Mouse (Mus musculus) liver, embryonic 16.5 days (tissue): Measurements from ENCODE around the gene Dnajc12. TPM values are rescaled to one million over a fixed set of nuclear protein-coding genes. Genes with fewer than 3 reads are reported as not detected.
"Not testable (repeated sequence)": the region's sequence is repeated elsewhere in the genome, so short reads cannot be mapped to it uniquely, and the experiment has no call there.

Experiments
- ATAC-seq: fragments of 200-750 bp; cut with Nextera tagmentation; 2 replicates; pipeline ENCODE4 v1.8.0; 2017; ENCODE audit warnings: low read depth, mild to moderate bottlenecking, moderate number of reproducible peaks, moderate library complexity
- H3K27ac ChIP-seq: fragments of 300-500 bp; sonication (generic); 2 replicates; pipeline ENCODE4 v1.5.1; 2014; ENCODE audit warnings: mild to moderate bottlenecking, low read length
- H3K27me3 ChIP-seq: fragments of 300-500 bp; sonication (generic); 2 replicates; pipeline ENCODE4 v1.6.1; 2014; ENCODE audit warnings: low read depth, low read length, mixed read lengths; ENCODE audit not compliant: control insufficient read depth, insufficient read depth
- H3K36me3 ChIP-seq: fragments of 300-500 bp; sonication (generic); 2 replicates; pipeline ENCODE4 v1.6.1; 2014; ENCODE audit warnings: mild to moderate bottlenecking; ENCODE audit not compliant: control insufficient read depth, insufficient read depth
- H3K4me1 ChIP-seq: fragments of 300-500 bp; sonication (generic); 2 replicates; pipeline ENCODE4 v1.6.1; 2014; ENCODE audit warnings: low read depth, low read length, mixed read lengths; ENCODE audit not compliant: control insufficient read depth
- H3K4me2 ChIP-seq: fragments of 300-500 bp; sonication (generic); 2 replicates; pipeline ENCODE4 v1.6.1; 2014; ENCODE audit warnings: low read depth, low read length, mixed read lengths
- H3K4me3 ChIP-seq: fragments of 300-500 bp; sonication (generic); 2 replicates; pipeline ENCODE4 v1.5.1; 2014; ENCODE audit warnings: low read depth, mild to moderate bottlenecking, low read length
- H3K9ac ChIP-seq: fragments of 300-500 bp; sonication (generic); 2 replicates; pipeline ENCODE4 v1.6.1; 2014; ENCODE audit warnings: low read depth, low read length
- H3K9me3 ChIP-seq: fragments of 300-500 bp; sonication (generic); replicated peaks from 2 replicates; pipeline ENCODE4 v1.6.1; 2016; ENCODE audit warnings: low read length; ENCODE audit not compliant: control insufficient read depth
- WGBS: fragments of 180-500 bp; shearing (Covaris S2); extraction: QIAGEN DNeasy Blood & Tissue Kit; methylation state at CpG from one replicate; pipeline ENCODE4 v1.1.7; 2014; ENCODE audit not compliant: insufficient replicate concordance; 5-methylcytosine and 5-hydroxymethylcytosine counted together
- polyA plus RNA-seq: library from polyadenylated mRNA; unstranded; fragments of >200 nt; fragmentation: Nextera tagmentation; extraction: Ambion mirVana; gene quantifications from 2 replicates; pipeline ENCODE4 v1.2.1, GENCODE M21; 2015

The Dnajc12 gene
- polyA plus RNA-seq, 1 experiment from 2014 or later = 17.0 TPM

- no peak for ATAC-seq
- H3K27ac ChIP-seq = no peak overlapping the region
- no peak overlapping the region for H3K9ac ChIP-seq
- H3K4me3 ChIP-seq = no peak overlapping the region
- no peaks in the 10 kb centered on the region for H3K27me3 ChIP-seq
- H3K4me1 ChIP-seq = no peaks in the 10 kb centered on the region
- WGBS = 47% methylated on average over 2 of the region's 2 CpGs
- peaks cover 5% of the 10 kb centered on the region for H3K36me3 ChIP-seq
- no peaks in the 10 kb centered on the region for H3K9me3 ChIP-seq
- no peak overlapping the region for H3K4me2 ChIP-seq
Observed at GRCm38 (mm10) chr10:63403636-63404035, 21.4 kb downstream of the Dnajc12 start.

DNA sequence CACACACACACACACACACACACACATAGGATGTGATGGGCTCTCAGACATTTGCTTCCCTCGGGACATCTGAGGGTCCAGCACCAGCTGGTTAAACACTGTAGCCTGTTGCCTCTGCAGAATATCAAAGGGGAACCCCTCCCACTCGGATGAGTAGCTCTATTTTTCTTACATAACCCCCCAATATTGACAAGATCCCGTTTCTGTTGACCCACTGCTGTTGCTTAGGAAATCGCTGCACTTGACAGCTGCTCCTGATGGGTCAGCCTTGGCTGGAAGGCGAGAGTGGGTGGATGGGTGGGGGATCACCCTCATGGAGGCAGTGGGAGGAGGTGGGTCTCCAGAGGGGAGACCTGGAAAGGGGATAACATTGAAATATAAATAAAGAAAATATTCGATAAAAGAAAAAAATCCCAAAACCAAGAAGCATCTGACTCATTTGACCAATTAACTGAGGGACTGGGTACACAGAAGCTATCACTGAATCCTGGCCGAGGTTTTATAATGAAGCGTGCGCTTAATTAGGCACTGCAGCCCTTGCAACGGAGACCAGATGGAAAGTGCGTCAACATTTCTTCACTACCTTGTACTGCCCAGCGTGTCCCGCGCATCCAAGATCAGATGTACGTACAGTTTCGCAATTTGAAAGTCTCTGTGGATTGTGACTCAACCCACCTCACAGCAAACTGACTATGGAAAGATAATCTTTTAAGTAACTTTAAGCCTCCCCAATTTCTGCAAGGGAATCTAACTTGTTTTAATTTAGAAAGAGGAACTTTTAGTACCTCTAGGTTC is 28.1 kb downstream of the Dnajc12 start:
- H3K27ac ChIP-seq = no peak overlapping the region
- no peaks in the 10 kb centered on the region for H3K27me3 ChIP-seq
- peak; percentile 70 for ATAC-seq
- H3K36me3 ChIP-seq = peaks cover 5% of the 10 kb centered on the region
- WGBS = 56% methylated on average over 16 of the region's 16 CpGs
- H3K4me2 ChIP-seq = peak overlapping the region; percentile 19; the same call in 1 of the 2 replicates
- no peaks in the 10 kb centered on the region; the same call in 1 of the 2 replicates for H3K4me1 ChIP-seq
- H3K4me3 ChIP-seq = no peak overlapping the region
- no peak overlapping the region for H3K9ac ChIP-seq
- no peaks in the 10 kb centered on the region for H3K9me3 ChIP-seq

GRCm38 (mm10) chr10:63411674-63412073 is 29.4 kb downstream of the Dnajc12 start:
- H3K36me3 ChIP-seq, H3K27me3 ChIP-seq, H3K9ac ChIP-seq, H3K27ac ChIP-seq, ATAC-seq, H3K9me3 ChIP-seq, H3K4me1 ChIP-seq, H3K4me3 ChIP-seq, H3K4me2 ChIP-seq: not testable (repeated sequence)
- WGBS = 44% methylated on average over 6 of the region's 7 CpGs

- Histone ChIP-seq H3K27me3 (no peaks in the 10 kb centered on the region), H3K4me1 (no peaks in the 10 kb centered on the region; the same call in 1 of the 2 replicates), H3K27ac (no peak overlapping the region), H3K36me3 (no peaks in the 10 kb centered on the region), H3K4me2 (no peak overlapping the region), H3K9me3 (no peaks in the 10 kb centered on the region), H3K9ac (no peak overlapping the region), H3K4me3 (no peak overlapping the region)
- no peak for ATAC-seq
- WGBS = 77% methylated on average over 17 of the region's 17 CpGs
Observed at GRCm38 (mm10) chr10:63412756-63413155, 30.5 kb downstream of the Dnajc12 start.

DNA sequence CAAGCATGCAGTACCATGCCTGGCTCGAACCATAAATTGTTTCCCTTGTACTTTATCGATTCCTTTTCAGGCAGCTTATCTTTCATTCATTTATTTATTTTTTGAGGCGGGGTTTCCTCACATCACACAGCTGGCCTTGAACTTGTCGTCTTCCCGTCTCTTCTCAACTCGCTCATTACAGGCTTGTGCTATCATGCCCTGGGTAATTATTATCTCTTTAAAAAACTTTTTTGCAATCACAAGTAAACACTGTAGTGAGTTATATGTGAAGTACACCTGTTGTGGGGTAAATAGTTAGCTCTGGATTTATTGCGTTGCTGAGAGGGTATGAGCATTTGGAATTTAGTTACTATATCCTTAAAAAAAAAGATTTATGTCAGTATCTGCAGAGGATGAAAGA is 33.0 kb downstream of the Dnajc12 start:
- Histone ChIP-seq H3K36me3 (no peaks in the 10 kb centered on the region), H3K27me3 (no peaks in the 10 kb centered on the region), H3K4me1 (no peaks in the 10 kb centered on the region; the same call in 1 of the 2 replicates), H3K4me2 (no peak overlapping the region), H3K9ac (no peak overlapping the region), H3K4me3 (no peak overlapping the region), H3K9me3 (no peaks in the 10 kb centered on the region), H3K27ac (no peak overlapping the region)
- ATAC-seq = peak; percentile 45
- 42% methylated on average over 7 of the region's 7 CpGs for WGBS

DNA sequence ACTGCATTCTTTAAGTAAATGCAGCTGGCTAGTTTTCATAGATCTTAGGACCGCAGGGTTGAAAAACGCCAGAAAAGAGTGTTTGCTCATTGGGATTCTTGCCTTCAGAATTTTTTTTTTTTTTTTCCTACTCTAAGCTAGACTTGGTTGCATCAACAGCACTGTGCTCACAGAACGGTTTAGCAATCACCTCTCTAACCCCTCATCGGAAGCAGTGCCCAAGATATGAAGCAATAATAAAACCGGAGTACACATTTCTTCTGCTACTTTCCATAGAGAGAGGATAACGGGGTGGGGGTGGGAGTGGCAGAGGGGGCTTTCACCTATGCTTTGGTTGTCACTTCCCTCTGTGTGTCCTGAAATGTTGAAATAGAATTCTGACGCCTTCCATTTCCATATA is 33.6 kb downstream of the Dnajc12 start:
- ATAC-seq = peak; percentile 51; the same call in 1 of the 2 replicates
- H3K27ac ChIP-seq = peak overlapping the region; percentile 27; the same call in 1 of the 2 replicates
- peak overlapping the region; percentile 2 for H3K4me2 ChIP-seq

DNA sequence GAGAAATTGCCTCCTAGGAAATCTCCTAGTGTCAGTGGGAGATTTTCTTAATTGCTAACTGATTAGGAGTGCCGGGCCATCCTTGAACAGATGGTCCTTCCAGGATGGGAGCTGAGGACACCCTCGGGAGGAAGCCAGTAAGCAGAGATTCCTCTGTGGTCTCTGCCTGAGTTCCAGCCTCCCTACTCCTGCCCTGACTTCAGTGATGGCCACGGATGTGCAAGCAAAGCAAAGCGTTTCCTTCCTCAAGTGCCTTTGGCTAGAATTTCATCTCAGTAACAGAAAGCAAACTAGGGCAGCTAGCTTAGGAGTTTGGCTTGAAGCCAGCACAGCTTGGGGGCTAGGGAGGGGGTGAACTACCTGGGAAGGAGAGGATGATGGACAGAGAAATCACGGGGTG is 34.8 kb downstream of the Dnajc12 start:
- WGBS = 37% methylated on average over 5 of the region's 5 CpGs
- H3K27me3 ChIP-seq = no peaks in the 10 kb centered on the region
- H3K36me3 ChIP-seq = no peaks in the 10 kb centered on the region
- ATAC-seq = no peak
- no peak overlapping the region for H3K4me3 ChIP-seq
- no peak overlapping the region for H3K9ac ChIP-seq
- no peaks in the 10 kb centered on the region; the same call in 1 of the 2 replicates for H3K4me1 ChIP-seq
- H3K9me3 ChIP-seq = no peaks in the 10 kb centered on the region
- no peak overlapping the region for H3K4me2 ChIP-seq
- no peak overlapping the region for H3K27ac ChIP-seq

More for the DNA sequence above, 33.6 kb downstream of the Dnajc12 start:
- Histone ChIP-seq H3K4me1 (no peaks in the 10 kb centered on the region; the same call in 1 of the 2 replicates), H3K9me3 (no peaks in the 10 kb centered on the region), H3K4me3 (no peak overlapping the region), H3K9ac (no peak overlapping the region), H3K36me3 (no peaks in the 10 kb centered on the region), H3K27me3 (no peaks in the 10 kb centered on the region)
- 29% methylated on average over 7 of the region's 7 CpGs for WGBS

DNA sequence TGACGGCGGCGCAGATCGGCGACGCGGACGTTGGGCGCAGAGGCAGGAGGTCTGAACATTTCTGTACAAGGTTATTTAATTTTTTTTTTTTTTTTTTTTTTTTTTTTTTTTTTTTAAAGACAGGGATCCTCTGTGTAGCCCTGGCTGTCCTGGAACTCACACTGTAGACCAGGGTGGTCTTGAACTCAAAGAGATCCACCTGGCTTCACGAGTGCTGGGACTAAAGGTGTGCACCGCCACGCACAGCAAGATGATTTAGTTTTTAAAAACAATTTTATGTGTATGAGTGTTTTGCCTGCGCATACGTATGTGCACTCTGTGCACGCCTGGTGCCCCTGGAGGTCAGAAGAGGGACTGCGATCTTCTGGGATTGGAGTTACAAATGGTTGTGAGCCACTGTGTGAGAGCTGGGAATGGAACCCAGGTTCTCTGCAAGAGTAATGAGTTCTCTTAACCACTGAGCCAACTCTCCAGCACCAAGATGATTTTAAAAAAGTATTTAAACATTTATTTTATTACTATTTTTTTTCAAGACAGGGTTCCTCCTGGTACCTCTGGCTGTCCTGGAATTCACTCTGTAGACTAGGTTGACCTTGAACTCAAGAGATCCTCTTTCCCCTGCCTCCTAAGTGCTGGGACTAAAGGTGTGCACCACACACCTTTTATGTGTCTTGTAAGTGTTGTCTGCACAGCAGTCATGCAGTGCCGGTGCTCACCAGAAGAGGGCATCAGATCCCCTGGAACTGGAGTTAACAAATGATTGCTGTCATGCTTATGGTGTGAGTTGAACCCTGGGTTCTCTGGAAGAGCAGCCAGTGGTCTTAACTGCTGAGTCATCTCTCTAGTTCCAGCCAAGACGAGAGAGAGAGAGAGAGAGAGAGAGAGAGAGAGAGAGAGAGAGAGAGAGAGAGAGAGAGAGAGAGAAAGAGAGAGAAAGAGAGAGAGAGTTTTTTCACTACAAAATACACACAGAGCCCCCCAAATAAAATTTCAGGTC is 39.8 kb downstream of the Dnajc12 start, which contains the start of gene Gm7075:
Gene Gm7075 (minus strand): TSS at position 51 of the 997 bp plus-strand sequence.
- ATAC-seq = no peak
- H3K4me2 ChIP-seq = no peak within 1 kb of the TSS
- H3K4me3 ChIP-seq = no peak within 1 kb of the TSS
- H3K27me3 ChIP-seq = no peaks in the 10 kb centered on the region
- H3K36me3 ChIP-seq = no peaks in the 10 kb centered on the region
- no peak within 1 kb of the TSS for H3K27ac ChIP-seq
- no peaks in the 10 kb centered on the region for H3K9me3 ChIP-seq
- 81% methylated on average over 18 of the region's 18 CpGs for WGBS
- peaks cover 10% of the 10 kb centered on the region for H3K4me1 ChIP-seq
- H3K9ac ChIP-seq = no peak within 1 kb of the TSS
